Mouse (Mus musculus) CD4-positive, CD25-positive, alpha-beta regulatory T cell, adult 9 weeks (primary cell): ENCODE data around the gene Tbk1. TPM values are rescaled to one million over a fixed set of nuclear protein-coding genes. Genes with fewer than 3 reads are reported as not detected.

Experiments
- polyA plus RNA-seq: library from polyadenylated mRNA; unstranded; fragments of 100-300 nt; shearing (Covaris generic); gene quantifications from one replicate; pipeline ENCODE4 v1.2.1, GENCODE M21; 2017

The Tbk1 gene
- 111 TPM for polyA plus RNA-seq

GRCm38 (mm10) chr10:121586675-121587370 lies at the start of gene Tbk1:
Gene Tbk1 (minus strand): TSS chr10:121586787.

GRCm38 (mm10) chr10:121626186-121626882 lies 39.7 kb upstream of the Tbk1 start, which contains the start of gene Xpot:
Gene Xpot (minus strand): TSS chr10:121626332.

Other genes with a start within 250 kb of the Tbk1 start
- 3.4 TPM for gene Tbc1d30, start 235.5 kb downstream of the Tbk1 start, polyA plus RNA-seq
- gene Gns, start 221.7 kb downstream of the Tbk1 start, polyA plus RNA-seq: 6.9 TPM
- gene Rassf3, start 110.4 kb downstream of the Tbk1 start, polyA plus RNA-seq: 2.1 TPM
- gene Xpot, start 39.5 kb upstream of the Tbk1 start, polyA plus RNA-seq: 15.3 TPM
- 0.32 TPM for gene D930020B18Rik, start 54.8 kb upstream of the Tbk1 start, polyA plus RNA-seq
- 4.2 TPM for gene BC048403, start 153.2 kb upstream of the Tbk1 start, polyA plus RNA-seq